Mouse (Mus musculus): ENCODE data around the gene Olfr1369-ps1.
"Not testable (repeated sequence)": the region's sequence is repeated elsewhere in the genome, so short reads cannot be mapped to it uniquely, and the experiment has no call there.

Gene Olfr1369-ps1

GRCm38 (mm10) chr13:21111183-21111582 lies at the start of gene Olfr1369-ps1:
Olfr1369-ps1 (plus strand) TSS chr13:21111483.
- DNase-seq = not testable (repeated sequence)

DNA sequence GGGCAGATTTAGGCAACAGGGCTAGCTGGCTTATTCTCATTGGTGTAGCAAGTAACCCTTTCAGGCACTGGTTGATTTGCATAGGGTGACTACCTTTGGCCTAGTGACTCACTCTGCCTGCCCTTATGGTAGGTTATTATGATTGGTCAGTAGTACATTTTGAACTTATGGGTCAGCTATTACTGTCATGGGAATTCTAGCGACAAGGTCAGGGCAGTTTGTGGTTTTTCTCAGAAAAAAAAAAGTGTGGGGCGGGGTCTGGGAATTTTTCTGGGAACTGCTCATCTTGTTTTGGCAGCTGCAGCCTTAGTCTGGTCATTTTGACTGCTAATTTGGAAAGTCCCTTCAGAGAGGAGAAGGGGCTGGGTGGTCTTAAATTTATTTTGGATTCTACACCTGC lies 45.3 kb upstream of the Olfr1369-ps1 start:
- no peak for DNase-seq

DNA sequence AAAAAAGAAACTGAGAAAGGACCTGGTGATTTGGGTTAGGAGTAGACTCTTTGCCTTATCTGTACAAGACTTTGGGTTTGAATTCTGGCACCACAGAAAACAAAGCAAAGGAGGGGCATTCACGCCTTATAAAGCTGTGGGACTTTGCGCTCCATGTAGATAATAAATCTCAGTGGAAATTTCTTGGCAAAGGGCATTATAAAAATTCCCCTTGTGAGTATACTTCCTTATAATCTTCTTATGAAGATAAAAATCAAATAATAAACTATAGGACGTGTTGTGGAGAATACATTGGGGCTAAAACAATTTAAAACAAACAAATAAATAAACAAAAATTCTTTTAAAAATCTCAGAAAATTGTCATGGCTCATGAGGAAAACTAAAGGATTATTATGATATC lies 36.4 kb upstream of the Olfr1369-ps1 start, which contains the start of gene Olfr1370:
Gene Olfr1370, minus strand, starts transcription at position 101 of the 400 bp plus-strand sequence.
- no peak for DNase-seq

- no peak for DNase-seq
These were observed 28.6 kb upstream of the Olfr1369-ps1 start for GRCm38 (mm10) chr13:21082686-21083085.

GRCm38 (mm10) chr13:21109759-21110158 lies 1.5 kb upstream of the Olfr1369-ps1 start:
- no peak for DNase-seq

DNA sequence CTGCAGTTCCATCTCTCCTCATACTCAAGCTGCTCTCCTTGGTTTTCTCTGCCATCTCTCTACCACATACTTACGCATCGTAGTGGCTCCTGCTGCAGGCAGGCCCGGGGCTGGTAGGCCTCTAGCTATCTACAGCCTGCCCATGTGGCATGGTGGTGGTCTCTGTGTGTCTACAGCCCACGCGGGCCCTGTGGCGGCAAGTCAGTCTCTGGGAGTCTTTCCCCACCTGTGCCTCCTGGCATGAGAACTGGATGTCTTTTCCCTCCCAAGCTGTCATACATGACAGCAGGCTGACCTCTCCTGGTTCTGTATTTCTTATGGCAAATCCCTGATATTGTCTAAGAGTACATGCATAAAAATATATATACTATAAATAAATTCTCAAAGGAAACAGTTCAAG lies 842 bp upstream of the Olfr1369-ps1 start:
- no peak for DNase-seq

- no peak for DNase-seq
These were observed 2.8 kb downstream of the Olfr1369-ps1 start for GRCm38 (mm10) chr13:21114121-21114520.

- not testable (repeated sequence) for DNase-seq
These were observed 18.1 kb downstream of the Olfr1369-ps1 start, which contains the start of gene Olfr263 for GRCm38 (mm10) chr13:21129339-21129738. Olfr263 (plus strand) TSS chr13:21129639.

- DNase-seq = no peak
These were observed 31.1 kb downstream of the Olfr1369-ps1 start for GRCm38 (mm10) chr13:21142421-21142820.

DNA sequence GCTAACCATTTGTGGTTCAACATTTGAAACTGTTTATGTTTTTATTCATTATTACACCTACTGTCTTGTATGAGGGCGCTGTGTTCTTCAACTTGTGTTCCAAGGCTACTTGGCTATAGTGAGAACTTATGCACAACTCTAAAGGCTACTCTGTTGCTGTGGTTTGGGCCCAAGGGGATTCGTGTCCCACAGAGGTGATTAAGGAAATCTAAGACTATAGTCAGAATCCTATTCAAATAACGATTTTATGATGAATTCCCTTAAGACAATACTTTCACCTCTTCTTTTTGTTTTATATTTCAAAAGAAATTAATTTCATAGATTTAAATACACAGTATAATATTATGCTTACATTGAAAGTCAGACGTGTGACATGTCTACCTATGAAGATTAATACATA lies 34.5 kb downstream of the Olfr1369-ps1 start, which contains the start of gene Olfr1368:
Gene Olfr1368, minus strand, starts transcription at position 101 of the 400 bp plus-strand sequence.
- no peak for DNase-seq

- no peak for DNase-seq
These were observed 44.6 kb downstream of the Olfr1369-ps1 start for GRCm38 (mm10) chr13:21155888-21156287.

DNA sequence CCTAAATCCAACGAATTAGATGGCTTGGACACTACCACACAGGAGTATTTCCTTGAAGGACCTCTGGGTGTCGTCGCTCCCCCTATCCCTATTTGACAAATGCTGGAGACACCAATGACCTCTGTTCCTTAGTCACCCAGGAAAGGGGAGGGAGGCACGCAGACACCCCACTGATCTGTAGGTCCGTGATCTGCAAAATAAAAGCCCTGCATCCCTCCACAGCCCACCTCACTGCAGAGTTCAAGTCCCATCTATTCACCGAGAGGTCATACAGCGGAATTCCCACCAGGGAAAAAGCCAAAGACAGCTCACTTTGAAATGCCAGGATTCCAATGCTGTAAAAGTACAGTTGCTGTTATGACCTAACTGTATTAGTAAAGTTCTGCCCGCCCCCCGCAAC lies 46.8 kb downstream of the Olfr1369-ps1 start:
- DNase-seq = no peak

DNA sequence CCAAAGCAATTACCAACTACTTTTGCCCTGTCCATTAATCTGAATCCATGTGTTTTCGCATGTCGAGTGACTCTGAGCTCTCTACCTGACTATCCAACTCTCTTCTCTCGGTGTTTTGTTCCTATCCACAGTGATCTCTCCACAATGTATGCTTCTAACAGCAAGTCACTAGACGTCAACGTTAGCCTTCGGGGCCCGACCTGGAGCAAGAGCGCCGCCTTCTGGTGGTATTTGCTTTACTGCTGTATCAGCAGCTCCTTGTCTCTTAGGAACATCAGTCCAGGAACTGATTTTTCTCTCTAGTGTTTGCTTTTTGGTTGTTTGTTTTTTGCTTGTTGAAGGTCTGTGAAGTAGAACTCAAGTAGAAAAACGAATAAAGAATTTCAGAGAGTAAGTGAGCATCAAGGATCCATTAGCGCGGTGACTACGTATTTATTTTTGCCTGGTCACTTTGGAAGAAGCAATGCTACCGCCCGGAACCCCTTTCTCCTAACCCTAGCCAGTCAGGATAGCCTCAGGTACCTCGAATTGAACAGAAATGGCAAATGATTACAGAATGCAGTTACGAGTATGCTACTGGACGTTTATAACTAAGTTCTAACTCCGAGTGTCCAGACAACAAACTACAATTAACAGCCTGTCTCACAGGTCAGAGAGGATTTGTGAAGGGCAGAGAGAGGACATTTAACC lies 47.6 kb downstream of the Olfr1369-ps1 start:
- DNase-seq = peak; percentile 95

DNA sequence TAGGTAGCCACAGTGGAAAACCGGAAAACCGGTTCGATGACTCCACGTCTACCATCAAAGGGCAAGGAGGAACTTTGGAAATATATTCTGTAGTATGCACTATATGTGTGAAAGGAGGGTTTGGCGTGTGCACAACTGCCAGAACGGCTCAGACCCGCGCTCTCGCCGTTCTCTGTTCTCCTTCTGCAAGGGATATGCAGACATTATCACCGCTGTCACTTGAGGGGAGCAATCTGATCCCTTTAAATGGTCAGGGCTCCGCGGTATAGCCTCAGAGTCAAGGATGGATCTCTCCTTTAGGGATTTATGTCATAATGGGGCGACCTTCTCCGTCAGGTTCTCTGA lies 48.2 kb downstream of the Olfr1369-ps1 start:
- no peak for DNase-seq

- DNase-seq = no peak
These were observed 48.8 kb downstream of the Olfr1369-ps1 start for GRCm38 (mm10) chr13:21160041-21160511.

- DNase-seq = peak; percentile 95
These were observed 49.6 kb downstream of the Olfr1369-ps1 start for GRCm38 (mm10) chr13:21160657-21161590.

GRCm38 (mm10) chr13:21161591-21161990 lies 50.3 kb downstream of the Olfr1369-ps1 start:
- DNase-seq = no peak

DNA sequence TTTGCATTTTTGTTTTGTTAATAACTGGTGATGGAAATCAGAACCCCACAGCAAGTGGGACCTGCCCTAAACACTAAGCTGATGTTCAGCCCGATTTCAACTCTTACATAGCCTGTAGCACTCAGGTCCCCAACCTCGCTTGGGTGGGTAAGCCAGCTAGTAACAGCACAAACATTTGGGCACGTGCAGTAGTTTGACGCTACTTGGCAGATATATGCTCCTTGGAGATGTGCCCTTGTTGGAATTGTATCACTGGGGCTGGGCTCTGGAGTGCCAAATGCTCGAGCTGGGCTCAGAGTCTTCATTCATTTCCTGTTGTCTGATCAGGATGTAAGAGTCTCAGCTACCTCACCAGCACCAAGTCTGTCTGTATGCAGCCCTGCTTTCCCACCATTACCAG lies 51.3 kb downstream of the Olfr1369-ps1 start:
- DNase-seq = no peak

- peak; percentile 89 for DNase-seq
These were observed 55.9 kb downstream of the Olfr1369-ps1 start for GRCm38 (mm10) chr13:21166936-21167909.

GRCm38 (mm10) chr13:21167910-21168300 lies 56.6 kb downstream of the Olfr1369-ps1 start:
- DNase-seq = peak; percentile 34

DNA sequence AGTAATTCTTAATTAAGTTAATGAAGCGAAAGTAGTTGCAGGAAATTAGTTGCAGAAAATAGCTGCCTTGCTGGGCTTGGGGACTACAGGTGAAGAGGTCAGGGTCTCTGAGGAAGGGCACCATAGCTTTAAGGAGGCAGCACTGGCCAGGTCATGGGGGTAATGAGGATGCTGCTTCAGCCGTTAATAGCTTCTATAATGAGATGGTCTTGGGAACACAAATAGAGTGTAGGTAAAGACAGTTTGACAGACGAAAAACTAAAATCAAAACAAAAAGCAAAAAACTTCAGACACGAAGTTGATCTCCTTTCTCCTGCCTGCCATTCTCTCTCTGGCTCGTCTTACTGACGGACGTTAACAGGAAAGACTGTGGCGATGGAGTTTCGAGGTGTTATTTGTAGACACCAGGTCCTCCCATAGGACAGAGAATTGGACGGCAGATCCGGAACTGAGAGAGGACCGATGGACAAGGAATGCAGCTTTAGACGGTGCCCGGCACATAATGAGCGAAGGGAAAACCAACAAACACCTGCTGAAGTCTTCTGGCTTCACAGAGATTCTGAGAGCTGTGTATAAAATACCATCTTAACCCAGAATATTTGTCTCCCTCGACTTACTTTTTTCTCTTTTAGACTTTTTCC lies 57.2 kb downstream of the Olfr1369-ps1 start:
- DNase-seq = peak; percentile 44

Data from lung, postnatal 36 days (tissue).